ENCODE assay signal across 22 mouse cellular contexts in the genomic region with DNA sequence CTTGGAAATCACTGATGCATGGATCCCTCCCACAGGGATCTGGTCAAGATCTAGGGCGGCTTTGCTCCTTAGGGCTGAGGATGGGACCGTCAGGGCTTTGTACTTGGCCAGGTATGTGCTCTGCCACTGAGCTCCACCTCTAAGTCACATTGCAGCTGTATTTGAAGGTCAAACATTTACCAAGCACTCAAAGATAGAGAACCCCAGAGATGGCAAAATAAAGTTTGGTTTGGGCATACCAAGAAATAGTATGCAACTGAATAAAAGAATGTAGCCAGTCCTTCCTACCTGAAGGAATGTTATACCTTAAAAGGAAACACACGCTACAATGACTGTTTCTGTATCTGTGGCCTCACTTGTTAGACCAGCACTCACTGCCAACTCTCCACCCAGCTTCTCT. TPM values are rescaled to one million over a fixed set of nuclear protein-coding genes. Genes with fewer than 3 reads are reported as not detected.
"Had no signal": no experiment of that assay in that cellular context is flagged by ENCODE, and none has a peak within 500 bp of the region (broad histone marks: within the 10 kb centered on the region; RNA-seq: fewer than 3 reads in every experiment).

No protein-coding gene starts in this region.

- H3K4me2 ChIP-seq: limb, embryonic 15.5 days; liver, embryonic 12.5 days; lung, embryonic 14.5 days; midbrain, embryonic 12.5 days; neural tube, embryonic 13.5 days; neural tube, embryonic 15.5 days had no signal

- H3K9me3 ChIP-seq: limb, embryonic 15.5 days; liver, embryonic 12.5 days; midbrain, embryonic 10.5 days; midbrain, embryonic 12.5 days; neural tube, embryonic 13.5 days; neural tube, embryonic 15.5 days had no signal

- H3K27ac ChIP-seq: limb, embryonic 15.5 days; liver, embryonic 12.5 days; liver, embryonic 14.5 days; midbrain, embryonic 10.5 days; midbrain, embryonic 12.5 days; neural tube, embryonic 13.5 days; neural tube, embryonic 15.5 days had no signal

- H3K4me1 ChIP-seq: midbrain, embryonic 10.5 days; midbrain, embryonic 12.5 days; neural tube, embryonic 13.5 days; neural tube, embryonic 15.5 days had no signal

- H3K4me3 ChIP-seq: limb, embryonic 15.5 days; liver, embryonic 12.5 days; midbrain, embryonic 10.5 days; midbrain, embryonic 12.5 days; myocyte; neural tube, embryonic 13.5 days; neural tube, embryonic 15.5 days had no signal

- DNase-seq: lung, embryonic 14.5 days; midbrain, embryonic 14.5 days; retina, postnatal 1 day; right cerebral cortex, adult 18-20 months; right cerebral cortex, postnatal 25 days; right cerebral cortex, postnatal 4 days; spleen, adult 18-20 months; thymus, adult 18-20 months; thymus, postnatal 36 days had no signal

- H3K36me3 ChIP-seq: midbrain, embryonic 10.5 days; midbrain, embryonic 12.5 days; neural tube, embryonic 13.5 days; neural tube, embryonic 15.5 days had no signal

- ATAC-seq: liver, embryonic 12.5 days; midbrain, embryonic 16.5 days had no signal

- H3K9ac ChIP-seq: limb, embryonic 15.5 days; liver, embryonic 12.5 days; liver, embryonic 14.5 days; lung, embryonic 14.5 days; midbrain, embryonic 12.5 days; neural tube, embryonic 13.5 days; neural tube, embryonic 15.5 days had no signal

RNA-seq across cellular contexts. Expression of a gene that starts 7.8 kb away (rescaled TPM):
- polyA plus RNA-seq: midbrain, embryonic 14.5 days; midbrain, embryonic 16.5 days; neural tube, embryonic 15.5 days had no signal

RNA-seq across cellular contexts. Expression of a gene that starts 10.5 kb away (rescaled TPM):
- total RNA-seq: liver, adult 2 months; megakaryocyte, adult 5-6 weeks had no signal
- polyA plus RNA-seq: midbrain, embryonic 10.5 days; midbrain, embryonic 12.5 days; neural tube, embryonic 11.5 days; stomach, embryonic 14.5 days had no signal
